Mouse (Mus musculus) CH12.LX (cell line): ENCODE measurements around the gene Aes. TPM values are rescaled to one million over a fixed set of nuclear protein-coding genes. Genes with fewer than 3 reads are reported as not detected.
A peak's percentile ranks its signal among the peaks of the same experiment; 100 is the strongest.

Experiments
- DNase-seq: peaks from one replicate; pipeline ENCODE4 v3.0.0-alpha.2; 2013; ENCODE audit errors: extremely low read depth
- H3K27ac ChIP-seq: 2 replicates; pipeline ENCODE4 v1.5.1; 2012; ENCODE audit warnings: low read depth, mild to moderate bottlenecking, control low read depth, moderate library complexity; ENCODE audit not compliant: insufficient read depth
- H3K27me3 ChIP-seq: replicated peaks from 2 replicates; pipeline ENCODE3; 2012; ENCODE audit warnings: inconsistent platforms
- H3K36me3 ChIP-seq, 2 experiments: replicated peaks in 1 of 2; 2 replicates each; pipeline versions ENCODE3 to v1.6.1; 2012; ENCODE audit warnings: inconsistent platforms in 1 of 2, low read length in 1 of 2, mild to moderate bottlenecking in 1 of 2, mixed read lengths in 1 of 2, moderate library complexity in 1 of 2; ENCODE audit not compliant: control insufficient read depth in 1 of 2, insufficient read depth in 1 of 2
- H3K4me1 ChIP-seq, 2 experiments: 2 replicates each; pipeline ENCODE4 v1.6.1; 2012; ENCODE audit warnings: inconsistent platforms in 1 of 2, moderate library complexity in 1 of 2; ENCODE audit not compliant: insufficient read depth in 2 of 2, control insufficient read depth in 1 of 2
- H3K4me2 ChIP-seq: 2 replicates; pipeline ENCODE4 v1.6.1; 2012; ENCODE audit warnings: low read depth, mild to moderate bottlenecking, control low read depth; ENCODE audit not compliant: poor library complexity, insufficient read depth, severe bottlenecking
- H3K4me3 ChIP-seq, 3 experiments: fragments of 150-350 bp in 1 of 3; sonication (generic) in 1 of 3; replicated peaks in 1 of 3; 2 replicates each; pipeline versions ENCODE3 to v1.5.1; 2011 to 2012; ENCODE audit warnings: low read depth in 2 of 3, low read length in 2 of 3, mild to moderate bottlenecking in 2 of 3, moderate library complexity in 2 of 3, control low read depth in 1 of 3, improper control_type of control experiment in 1 of 3, inconsistent platforms in 1 of 3, mixed read lengths in 1 of 3; ENCODE audit not compliant: poor library complexity in 1 of 3
- H3K79me2 ChIP-seq: replicated peaks from 2 replicates; pipeline ENCODE4 v1.6.1; 2012; ENCODE audit warnings: mild to moderate bottlenecking, moderate library complexity; ENCODE audit not compliant: control insufficient read depth, poor library complexity, insufficient read depth, severe bottlenecking; ENCODE audit errors: extremely low read depth
- H3K9ac ChIP-seq: 2 replicates; pipeline ENCODE4 v1.6.1; 2012; ENCODE audit warnings: low read depth, mild to moderate bottlenecking, control low read depth, moderate library complexity; ENCODE audit not compliant: insufficient read depth
- H3K9me3 ChIP-seq: replicated peaks from 2 replicates; pipeline ENCODE3; 2012; ENCODE audit warnings: low read length, inconsistent platforms, mixed read lengths
- CHD1 ChIP-seq: IDR thresholded peaks from 2 replicates; pipeline ENCODE4 v1.6.1; 2012; ENCODE audit warnings: low read depth, low read length, improper control_type of control experiment, inconsistent platforms
- CTCF ChIP-seq, 2 experiments: IDR thresholded peaks in 1 of 2; conservative IDR thresholded peaks in 1 of 2; 2 replicates each; pipeline ENCODE4 v1.5.1; 2011 to 2012; ENCODE audit warnings: low read depth in 2 of 2, low read length in 2 of 2, improper control_type of control experiment in 1 of 2, inconsistent platforms in 1 of 2, mild to moderate bottlenecking in 1 of 2, moderate library complexity in 1 of 2
- EP300 ChIP-seq: IDR thresholded peaks from 2 replicates; pipeline ENCODE4 v1.6.1; 2011; ENCODE audit warnings: low read length, improper control_type of control experiment
- JUN ChIP-seq: IDR thresholded peaks from 2 replicates; pipeline ENCODE4 v1.6.1; 2011; ENCODE audit warnings: low read depth, mild to moderate bottlenecking, low read length, improper control_type of control experiment, moderate library complexity; ENCODE audit not compliant: insufficient read depth
- JUND ChIP-seq: conservative IDR thresholded peaks from 2 replicates; pipeline ENCODE4 v1.6.1; 2011; ENCODE audit warnings: low read depth, low read length, improper control_type of control experiment
- MAZ ChIP-seq: IDR thresholded peaks from 2 replicates; pipeline ENCODE4 v1.6.1; 2012; ENCODE audit warnings: low read depth, mild to moderate bottlenecking, inconsistent platforms, low read length, improper control_type of control experiment, moderate library complexity
- PAX5 ChIP-seq: IDR thresholded peaks from 2 replicates; pipeline ENCODE4 v1.6.1; 2012; ENCODE audit warnings: low read length, inconsistent platforms, mixed read lengths
- RAD21 ChIP-seq: IDR thresholded peaks from 2 replicates; pipeline ENCODE4 v1.6.1; 2011; ENCODE audit warnings: low read depth, mild to moderate bottlenecking, low read length, improper control_type of control experiment, moderate library complexity
- SMC3 ChIP-seq: IDR thresholded peaks from 2 replicates; pipeline ENCODE4 v1.6.1; 2011; ENCODE audit warnings: low read depth, low read length, improper control_type of control experiment
- TBP ChIP-seq: conservative IDR thresholded peaks from 2 replicates; pipeline ENCODE4 v1.6.1; 2011; ENCODE audit warnings: low read depth, low read length, improper control_type of control experiment
- UBTF ChIP-seq: IDR thresholded peaks from 2 replicates; pipeline ENCODE4 v1.6.1; 2012; ENCODE audit warnings: low read depth, mild to moderate bottlenecking, inconsistent platforms, low read length, improper control_type of control experiment, moderate library complexity
- USF1 ChIP-seq: IDR thresholded peaks from 2 replicates; pipeline ENCODE4 v1.6.1; 2014; ENCODE audit warnings: low read depth, mild to moderate bottlenecking, inconsistent platforms, low read length, improper control_type of control experiment
- USF2 ChIP-seq: conservative IDR thresholded peaks from 2 replicates; pipeline ENCODE4 v1.6.1; 2011; ENCODE audit warnings: low read depth, low read length, improper control_type of control experiment
- ZKSCAN1 ChIP-seq: IDR thresholded peaks from 2 replicates; pipeline ENCODE4 v1.6.1; 2012; ENCODE audit warnings: low read depth, inconsistent platforms, low read length, improper control_type of control experiment, borderline replicate concordance
- dilution Hi-C: fragments of 300-500 bp; cut with MboI; formaldehyde crosslinking; loops from 2 replicates; pipeline ENCODE4 v1.14.3; 2020; ENCODE audit warnings: low sequenced_read_pairs; ENCODE audit not compliant: extremely low pct_unique_long_range_greater_than_20kb, extremely low pct_ligation_motif_present
- in situ Hi-C: fragments of 300-500 bp; cut with MboI; formaldehyde crosslinking; loops from 3 replicates; pipeline ENCODE4 v1.14.3; 2019; ENCODE audit warnings: low sequenced_read_pairs, low pct_ligation_motif_present, low pct_unique_long_range_greater_than_20kb, mixed read lengths
- polyA plus RNA-seq: library from polyadenylated mRNA; unstranded; fragments of >175 nt; gene quantifications from 2 replicates; pipeline ENCODE4 v1.2.1, GENCODE M21; 2012; ENCODE audit warnings: low read depth; ENCODE audit not compliant: insufficient read length
- total RNA-seq, 2 experiments: library from RNA; depleted of rRNA; stranded (reverse); fragments of 300-350 nt in 1 of 2; fragments of >200 nt in 1 of 2; gene quantifications; 2 replicates each; pipeline ENCODE4 v1.2.3; 2012 to 2014

The Aes gene
- total and polyA plus RNA-seq, 3 experiments: 11.5 to 114 (median 25.1) TPM

DNA sequence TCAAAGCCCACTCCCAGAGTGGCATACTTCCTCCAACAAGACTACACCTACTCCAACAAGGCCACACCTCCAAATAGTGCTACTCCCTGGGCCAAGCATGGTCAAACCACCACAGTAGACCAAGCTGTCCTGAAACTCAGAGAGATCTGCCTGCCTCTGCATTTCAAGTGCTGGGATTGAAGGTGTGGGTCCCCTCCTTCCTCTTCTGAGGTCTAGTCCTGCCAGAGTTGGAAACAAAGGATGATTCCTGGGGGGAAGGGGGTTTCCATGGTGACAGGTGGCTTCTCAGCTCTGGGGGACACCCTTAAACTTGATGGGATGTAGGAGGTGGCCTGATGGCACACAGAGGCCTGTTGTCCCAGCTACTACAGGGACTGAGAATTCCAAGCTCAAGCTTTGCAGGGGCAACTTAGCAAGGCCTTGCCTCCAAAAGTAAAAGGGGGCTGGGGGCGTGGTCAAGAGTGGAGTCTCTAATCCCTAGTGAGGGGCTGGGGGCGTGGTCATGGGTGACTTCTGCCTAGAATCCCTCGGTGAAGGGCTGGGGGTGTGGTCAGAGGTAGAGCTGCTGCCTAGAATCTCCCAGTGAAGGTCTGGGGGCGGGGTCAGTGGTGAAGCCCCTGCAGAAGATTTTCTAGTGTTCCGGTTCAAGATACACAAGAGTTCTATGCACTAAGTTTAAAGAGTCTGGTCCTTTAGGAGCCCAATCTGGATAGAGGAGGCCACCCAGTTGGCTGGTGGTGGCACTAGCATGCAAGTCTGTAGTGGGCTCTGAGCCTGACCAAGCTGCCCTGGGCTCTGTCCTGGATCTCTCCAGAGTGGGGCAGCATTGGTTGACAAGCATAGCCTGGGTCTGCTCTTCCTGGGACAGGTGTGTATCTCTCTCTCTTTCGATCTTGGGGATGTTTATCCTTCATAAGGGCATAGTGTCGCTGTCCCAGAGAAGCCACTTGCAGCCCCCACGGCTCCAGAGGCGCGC is 15.1 kb downstream of the Aes start, which contains the start of gene Tle2:
Gene Tle2 (plus strand): TSS at position 481 of the 976 bp plus-strand sequence.
- DNase-seq: no peak
- peaks cover 11% of the 10 kb centered on the region for H3K9me3 ChIP-seq
- no peak for TF ChIP-seq UBTF
- TF ChIP-seq JUN: no peak
- no peak for TF ChIP-seq JUND
- peaks cover 100% of the 10 kb centered on the region for H3K27me3 ChIP-seq
- H3K4me2 ChIP-seq: peak within 1 kb of the TSS; percentile 52; the same call in 1 of the 2 replicates
- H3K4me3 ChIP-seq: no peak within 1 kb of the TSS
- no peaks in the 10 kb centered on the region for H3K79me2 ChIP-seq
- H3K9ac ChIP-seq: no peak within 1 kb of the TSS
- no peak within 1 kb of the TSS for H3K27ac ChIP-seq
- dilution Hi-C loops (no loop called here), in situ Hi-C loops (no loop called here)
- peaks cover 2 to 9% of the 10 kb centered on the region in 2 experiments; a peak in 2 of 4 replicates for H3K4me1 ChIP-seq
- no peaks in the 10 kb centered on the region for H3K36me3 ChIP-seq

DNA sequence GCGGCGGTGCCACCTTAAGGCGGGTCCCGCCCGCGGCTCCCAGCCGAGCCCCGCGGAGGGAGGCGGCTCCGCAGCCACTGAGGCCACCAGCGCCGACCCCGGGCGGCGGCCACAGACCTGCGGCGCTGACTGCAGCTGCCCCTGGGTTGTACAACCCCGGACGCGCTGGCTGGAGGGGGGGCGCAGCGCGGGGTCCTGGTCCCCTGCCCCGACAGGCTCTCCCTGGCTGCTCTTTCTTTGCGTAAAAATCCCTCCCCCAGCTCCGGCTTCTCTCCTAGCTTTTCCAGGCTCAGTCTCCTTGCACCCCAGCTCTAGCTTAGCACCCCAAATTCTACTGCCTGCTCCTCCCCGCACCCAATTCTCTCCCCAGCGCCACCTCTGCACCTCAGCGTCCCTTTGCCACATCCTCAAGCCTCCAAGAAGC is 15.9 kb downstream of the Aes start:
- no peak for TF ChIP-seq USF1
- no peak for TF ChIP-seq JUN
- no peak for DNase-seq
- Histone ChIP-seq H3K4me2 (peak overlapping the region; percentile 52; the same call in 1 of the 2 replicates), H3K4me3 (no peak overlapping the region), H3K79me2 (no peaks in the 10 kb centered on the region), H3K27me3 (peaks cover 100% of the 10 kb centered on the region), H3K9ac (no peak overlapping the region), H3K9me3 (peaks cover 11% of the 10 kb centered on the region), H3K27ac (no peak overlapping the region), H3K36me3 (no peaks in the 10 kb centered on the region), H3K4me1 (peaks cover 2 to 9% of the 10 kb centered on the region in 2 experiments; a peak in 2 of 4 replicates)
- dilution Hi-C loops: no loop called here
- in situ Hi-C loops: no loop called here

- Histone ChIP-seq H3K27ac (no peak overlapping the region), H3K9ac (no peak overlapping the region), H3K36me3 (no peaks in the 10 kb centered on the region), H3K4me2 (no peak overlapping the region), H3K27me3 (peaks cover 100% of the 10 kb centered on the region), H3K4me1 (peaks cover 2 to 9% of the 10 kb centered on the region in 2 experiments; a peak in 3 of 4 replicates), H3K9me3 (peaks cover 11% of the 10 kb centered on the region), H3K4me3 (no peak overlapping the region), H3K79me2 (no peaks in the 10 kb centered on the region)
- DNase-seq: no peak
- TF ChIP-seq CTCF (conservative IDR thresholded peaks at IDR 0.05 in 1 of 2, IDR thresholded peaks at IDR 0.05 in 1 of 2; ENCODE audit: low read depth in 2 of 2, low read length in 2 of 2) (no peak), ZKSCAN1 (no peak), EP300 (no peak), RAD21 (no peak), CHD1 (no peak), PAX5 (no peak), USF2 (no peak), SMC3 (no peak), USF1 (no peak), MAZ (no peak), TBP (no peak)
- in situ Hi-C loops: no loop called here
- dilution Hi-C loops: no loop called here
These were observed 16.4 kb downstream of the Aes start for GRCm38 (mm10) chr10:81575695-81576094.
